Mouse (Mus musculus): Measurements from ENCODE around the gene Eif2s3x. TPM values are rescaled to one million over a fixed set of nuclear protein-coding genes. Genes with fewer than 3 reads are reported as not detected.
"Not testable (repeated sequence)": the region's sequence is repeated elsewhere in the genome, so short reads cannot be mapped to it uniquely, and the experiment has no call there.

The Eif2s3x gene
- 98.6 and 99.0 TPM in 2 replicates for polyA plus RNA-seq (2016; fragmentation: Nextera tagmentation; extraction: Ambion mirVana)

DNA sequence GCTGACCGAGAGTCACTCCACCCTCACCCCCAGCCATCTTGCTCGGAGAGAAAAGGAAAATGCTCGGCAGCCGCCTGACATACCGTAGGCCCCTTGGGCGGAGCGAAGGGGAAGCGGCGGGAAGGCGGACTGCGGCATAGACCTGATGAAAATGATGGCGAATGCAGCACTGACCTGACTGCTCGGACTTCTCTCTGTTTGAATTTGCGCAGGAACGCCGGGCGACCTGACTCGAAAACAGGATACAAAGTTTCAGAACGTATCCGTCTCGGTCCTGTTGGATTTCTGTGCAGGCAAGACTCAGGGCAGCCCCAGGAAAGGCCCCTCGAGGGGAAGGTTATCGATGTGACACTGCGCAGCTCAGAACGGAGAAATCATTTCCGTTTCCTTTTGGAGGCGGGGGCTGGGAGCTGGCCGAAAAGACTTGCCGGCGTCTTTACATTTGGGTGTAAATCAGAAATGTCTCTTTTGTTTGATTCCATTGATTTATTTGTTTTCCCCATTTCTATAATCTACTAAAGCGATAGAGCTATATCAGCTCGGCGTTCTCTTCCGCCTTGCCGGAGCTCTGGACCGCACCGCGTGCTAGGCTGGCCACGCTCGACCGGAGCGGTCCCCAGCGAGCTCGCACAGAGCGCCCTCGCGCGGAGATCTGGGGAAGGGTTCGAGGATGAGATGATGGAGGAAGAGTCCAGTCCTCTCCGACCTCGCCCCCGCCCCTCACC is at the start of gene Eif2s3x:
Eif2s3x (minus strand) TSS at position 266 of the 725 bp plus-strand sequence.
- under 1% methylated on average over 52 of the region's 52 CpGs for WGBS
- Histone ChIP-seq H3K27ac (peak within 1 kb of the TSS; percentile 58), H3K4me2 (replicated peaks) (peak within 1 kb of the TSS; percentile 76), H3K4me1 (no peaks in the 10 kb centered on the region), H3K27me3 (no peaks in the 10 kb centered on the region), H3K9me3 (replicated peaks) (no peaks in the 10 kb centered on the region), H3K36me3 (peaks cover 18% of the 10 kb centered on the region; the same call in 1 of the 2 replicates), H3K4me3 (peak within 1 kb of the TSS; percentile 75), H3K9ac (peak within 1 kb of the TSS; percentile 80)
- peak; percentile 97 for ATAC-seq (ENCODE audit: low FRiP score)

DNA sequence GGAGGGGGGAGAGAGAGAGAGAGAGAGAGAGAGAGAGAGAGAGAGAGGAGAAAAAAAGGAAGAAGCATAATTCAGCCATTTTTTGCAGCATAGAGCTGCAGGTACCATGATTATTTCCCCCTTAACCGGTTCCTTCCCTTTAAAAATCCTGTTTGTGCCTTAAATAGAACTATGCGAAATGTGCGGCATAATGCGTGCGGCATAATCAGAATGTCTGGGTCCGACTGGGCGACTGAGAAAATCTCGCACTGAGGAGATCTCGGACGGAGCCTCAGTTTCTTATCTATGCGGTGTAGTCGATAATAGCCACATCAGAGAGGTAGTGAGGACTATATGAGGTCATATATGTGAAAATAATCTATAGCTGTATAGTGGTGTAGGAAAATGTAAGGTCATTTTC is 22.9 kb upstream of the Eif2s3x start:
- Histone ChIP-seq H3K4me2 (replicated peaks) (peak overlapping the region; percentile 51), H3K27ac (no peak overlapping the region), H3K9me3 (replicated peaks) (no peaks in the 10 kb centered on the region), H3K4me1 (no peaks in the 10 kb centered on the region), H3K36me3 (no peaks in the 10 kb centered on the region), H3K27me3 (peaks cover 68% of the 10 kb centered on the region), H3K4me3 (peak overlapping the region; percentile 62), H3K9ac (peak overlapping the region; percentile 68)
- WGBS, result 36% methylated on average over 12 of the region's 12 CpGs
- ATAC-seq (ENCODE audit: low FRiP score), result no peak

DNA sequence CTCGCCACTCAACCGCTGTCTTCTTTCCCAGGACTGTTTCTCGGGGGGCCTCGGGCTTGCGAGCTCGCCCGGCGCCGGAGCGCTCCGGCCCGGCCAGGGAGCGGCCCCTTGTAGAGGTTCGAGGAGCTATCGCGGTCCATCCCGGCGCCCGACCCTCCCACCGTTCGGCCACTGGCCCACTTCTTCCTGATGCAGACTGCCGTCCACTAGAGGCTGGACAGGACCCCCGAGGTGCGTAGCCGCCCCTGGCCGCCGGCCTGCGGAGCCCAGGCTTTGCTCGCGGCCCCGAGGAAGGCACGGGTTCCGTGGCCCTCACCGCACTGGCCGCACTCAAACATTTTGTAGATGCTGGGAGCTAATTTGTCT is 22.5 kb upstream of the Eif2s3x start:
- H3K9me3 ChIP-seq (replicated peaks), result no peaks in the 10 kb centered on the region
- no peak; the same call in none of the 2 replicates for ATAC-seq (ENCODE audit: low FRiP score)
- H3K9ac ChIP-seq, result peak overlapping the region; percentile 68
- 18% methylated on average over 32 of the region's 35 CpGs for WGBS
- no peaks in the 10 kb centered on the region for H3K36me3 ChIP-seq
- peaks cover 73% of the 10 kb centered on the region for H3K27me3 ChIP-seq
- peak overlapping the region; percentile 80 for H3K27ac ChIP-seq
- peak overlapping the region; percentile 51 for H3K4me2 ChIP-seq (replicated peaks)
- no peaks in the 10 kb centered on the region for H3K4me1 ChIP-seq
- H3K4me3 ChIP-seq, result peak overlapping the region; percentile 62

DNA sequence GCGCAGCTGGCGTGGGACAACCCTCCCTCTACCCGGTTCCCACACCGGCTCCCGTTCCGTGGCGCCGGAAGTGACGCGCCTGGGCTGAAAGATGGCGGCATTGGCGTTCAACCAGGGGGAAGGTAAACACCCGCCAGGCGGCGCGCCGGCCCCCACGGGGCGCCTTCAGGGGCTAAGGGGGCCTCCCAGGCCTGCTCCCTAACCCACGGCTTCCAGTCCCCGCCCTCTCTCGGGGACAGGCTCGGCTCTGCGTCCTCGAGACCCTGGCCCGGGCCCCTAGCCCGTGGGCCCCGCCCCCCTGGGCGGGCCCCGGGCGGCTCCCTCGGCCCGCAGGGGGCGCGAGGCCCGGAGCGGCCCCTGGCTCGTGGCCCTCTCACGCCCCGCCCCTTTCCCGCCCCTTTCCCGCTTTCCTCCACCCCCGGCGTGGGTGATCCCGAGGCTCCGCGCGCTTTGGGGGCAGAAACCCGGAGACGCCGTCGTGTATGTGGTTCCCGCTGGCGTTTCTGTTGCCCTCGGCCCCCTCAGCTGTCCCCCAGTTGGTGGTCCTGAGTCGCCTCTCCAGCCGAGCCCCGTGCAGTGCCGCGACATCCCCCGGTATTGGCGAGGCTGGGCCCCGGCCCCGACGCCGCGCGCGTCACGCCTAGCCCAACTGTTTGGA is 22.0 kb upstream of the Eif2s3x start, which contains the start of gene Klhl15:
Klhl15 (plus strand) TSS at position 68 of the 658 bp plus-strand sequence.
- H3K9ac ChIP-seq, result peak within 1 kb of the TSS; percentile 68
- peak within 1 kb of the TSS; percentile 80 for H3K27ac ChIP-seq
- H3K27me3 ChIP-seq, result peaks cover 78% of the 10 kb centered on the region
- ATAC-seq (ENCODE audit: low FRiP score), result peak; percentile 95
- H3K4me1 ChIP-seq, result no peaks in the 10 kb centered on the region
- no peaks in the 10 kb centered on the region for H3K36me3 ChIP-seq
- H3K4me2 ChIP-seq (replicated peaks), result peak within 1 kb of the TSS; percentile 51
- WGBS, result 8% methylated on average over 58 of the region's 70 CpGs
- peak within 1 kb of the TSS; percentile 62 for H3K4me3 ChIP-seq
- H3K9me3 ChIP-seq (replicated peaks), result no peaks in the 10 kb centered on the region

DNA sequence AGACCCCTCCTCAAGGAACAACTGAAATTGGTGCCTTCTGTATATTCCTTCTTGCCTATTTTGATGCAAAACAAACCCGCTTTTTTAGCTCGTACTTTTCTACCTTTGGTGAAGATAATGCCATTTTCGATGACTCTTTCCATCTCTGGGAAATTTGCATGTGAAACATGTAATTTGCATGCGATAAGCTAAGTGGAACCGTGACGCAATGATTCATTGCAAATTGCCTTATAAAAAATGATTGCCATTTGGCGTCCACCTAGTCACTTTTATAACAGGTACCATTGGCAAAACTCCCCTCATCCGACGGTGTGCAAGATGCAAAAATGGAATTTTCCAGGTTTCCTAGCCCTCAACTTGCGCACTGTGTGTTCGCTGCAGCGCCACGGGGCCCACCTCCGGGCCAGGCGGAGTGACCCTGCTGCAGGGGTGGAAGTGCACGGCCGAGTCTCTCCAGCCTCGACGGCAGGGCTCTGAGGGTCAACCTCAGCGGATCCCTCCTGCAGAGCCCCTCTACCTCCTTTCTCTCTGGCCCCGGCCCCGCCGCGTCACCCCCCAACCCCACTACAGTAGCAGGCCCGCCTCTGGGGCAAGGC is 21.4 kb upstream of the Eif2s3x start:
- WGBS, result 18% methylated on average over 25 of the region's 25 CpGs

DNA sequence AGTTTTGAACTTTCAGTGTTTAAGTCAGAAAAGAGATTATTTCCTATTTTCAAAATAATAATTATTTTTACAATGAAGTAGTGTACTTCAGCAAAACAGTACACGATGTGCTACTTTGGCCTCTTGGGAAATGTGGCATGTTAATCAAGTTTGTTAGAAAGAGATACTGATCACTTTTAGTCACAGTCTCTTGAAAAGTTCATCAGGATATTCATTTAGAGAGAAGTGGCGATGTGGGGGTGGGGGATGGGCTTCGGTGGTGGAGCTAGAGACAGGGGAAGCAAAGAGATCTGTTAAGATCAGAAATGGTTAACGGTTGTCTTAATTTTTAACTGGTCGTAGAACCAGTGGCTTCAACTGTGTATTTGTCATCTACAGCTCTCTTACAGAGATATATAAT is 20.8 kb upstream of the Eif2s3x start:
- Histone ChIP-seq H3K9ac (no peak overlapping the region), H3K9me3 (replicated peaks) (no peaks in the 10 kb centered on the region), H3K4me3 (no peak overlapping the region), H3K27me3 (peaks cover 71% of the 10 kb centered on the region), H3K4me1 (no peaks in the 10 kb centered on the region), H3K4me2 (replicated peaks) (0 out of 2 replicates have a peak overlapping the region, but pooled peaks have one; percentile 51), H3K36me3 (no peaks in the 10 kb centered on the region), H3K27ac (no peak overlapping the region)
- no peak for ATAC-seq (ENCODE audit: low FRiP score)
- WGBS, result 44% methylated on average over 5 of the region's 5 CpGs

More for the DNA sequence above, 21.4 kb upstream of the Eif2s3x start:
- Histone ChIP-seq H3K4me2 (replicated peaks) (peak overlapping the region; percentile 51), H3K36me3 (no peaks in the 10 kb centered on the region), H3K9me3 (replicated peaks) (no peaks in the 10 kb centered on the region), H3K27me3 (peaks cover 77% of the 10 kb centered on the region), H3K4me3 (peak overlapping the region; percentile 62), H3K9ac (peak overlapping the region; percentile 68), H3K4me1 (no peaks in the 10 kb centered on the region), H3K27ac (peak overlapping the region; percentile 80)
- ATAC-seq (ENCODE audit: low FRiP score), result no peak

DNA sequence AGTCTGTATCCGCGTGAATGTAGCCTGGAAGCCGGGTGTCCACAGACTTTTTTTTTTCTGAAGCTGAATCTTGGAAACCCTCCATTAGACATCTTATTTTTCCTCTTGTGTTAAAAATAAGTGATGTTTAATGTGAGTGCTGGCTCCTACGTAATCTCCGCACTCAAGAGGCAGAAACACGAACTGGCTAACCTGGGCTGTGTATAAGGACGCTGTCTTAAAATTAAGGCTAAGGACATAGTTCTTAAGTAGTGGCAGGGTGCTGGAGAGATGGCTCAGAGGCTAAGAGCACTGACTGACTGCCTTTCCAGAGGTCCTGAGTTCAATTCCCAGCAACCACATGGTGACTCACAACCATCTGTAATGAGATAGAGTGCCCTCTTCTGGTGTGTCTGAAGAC is 722 bp upstream of the Eif2s3x start:
- H3K9ac ChIP-seq, result 0 out of 2 replicates have a peak overlapping the region, but pooled peaks have one; percentile 35
- peak overlapping the region; percentile 76 for H3K4me2 ChIP-seq (replicated peaks)
- no peaks in the 10 kb centered on the region for H3K27me3 ChIP-seq
- H3K4me3 ChIP-seq, result peak overlapping the region; percentile 75
- no peaks in the 10 kb centered on the region for H3K9me3 ChIP-seq (replicated peaks)
- WGBS, result 19% methylated on average over 7 of the region's 7 CpGs
- peak overlapping the region; percentile 17; the same call in 1 of the 2 replicates for H3K27ac ChIP-seq
- peaks cover 12% of the 10 kb centered on the region; the same call in 1 of the 2 replicates for H3K36me3 ChIP-seq
- no peaks in the 10 kb centered on the region for H3K4me1 ChIP-seq
- peak; percentile 10; the same call in 1 of the 2 replicates for ATAC-seq (ENCODE audit: low FRiP score)

DNA sequence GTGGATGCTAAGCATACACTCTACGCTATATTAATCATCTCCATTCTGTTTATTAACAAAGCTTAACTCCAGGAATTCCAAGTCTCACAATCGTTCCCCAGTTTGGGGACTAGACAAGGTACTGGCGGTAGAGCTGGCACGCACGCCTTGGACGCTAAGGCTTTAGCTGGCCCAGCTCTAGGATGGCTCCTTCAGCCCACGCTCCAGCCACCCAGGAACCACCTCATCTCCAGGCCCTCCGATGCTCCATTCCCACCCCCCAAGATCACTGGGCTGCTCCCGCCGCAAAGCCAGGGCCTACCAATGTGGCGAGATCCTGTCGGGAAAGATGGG is 432 bp downstream of the Eif2s3x start:
- under 1% methylated on average over 12 of the region's 12 CpGs for WGBS
- H3K36me3 ChIP-seq, result peaks cover 22% of the 10 kb centered on the region
- H3K4me3 ChIP-seq, result peak overlapping the region; percentile 75
- H3K9ac ChIP-seq, result peak overlapping the region; percentile 80
- H3K27me3 ChIP-seq, result no peaks in the 10 kb centered on the region
- H3K9me3 ChIP-seq (replicated peaks), result no peaks in the 10 kb centered on the region
- H3K27ac ChIP-seq, result peak overlapping the region; percentile 58
- peak overlapping the region; percentile 76 for H3K4me2 ChIP-seq (replicated peaks)
- peak; percentile 70; the same call in 1 of the 2 replicates for ATAC-seq (ENCODE audit: low FRiP score)
- no peaks in the 10 kb centered on the region for H3K4me1 ChIP-seq

DNA sequence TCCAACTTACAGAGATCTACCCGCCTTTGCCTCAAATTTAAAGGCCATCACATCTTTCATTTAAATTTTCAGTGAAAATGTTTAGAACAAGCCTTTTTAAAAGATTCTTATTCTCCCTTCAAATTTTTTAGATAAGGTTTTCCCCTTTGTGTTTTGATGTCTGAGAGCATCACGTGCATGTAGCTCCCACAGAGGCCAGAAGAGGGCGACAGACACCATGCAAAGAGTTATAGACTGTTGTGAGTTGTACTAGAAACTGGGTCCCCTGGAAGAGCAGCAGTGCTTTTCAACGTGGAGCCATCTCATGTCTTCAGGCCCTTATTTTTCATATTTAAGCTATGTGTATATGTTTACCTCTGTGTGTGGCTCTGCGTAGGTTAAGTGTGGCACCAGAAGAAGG is 14.9 kb downstream of the Eif2s3x start:
- no peak overlapping the region for H3K4me2 ChIP-seq (replicated peaks)
- no peaks in the 10 kb centered on the region for H3K27me3 ChIP-seq
- no peak overlapping the region for H3K27ac ChIP-seq
- no peaks in the 10 kb centered on the region for H3K4me1 ChIP-seq
- H3K4me3 ChIP-seq, result no peak overlapping the region
- H3K36me3 ChIP-seq, result peaks cover 68% of the 10 kb centered on the region
- H3K9ac ChIP-seq, result no peak overlapping the region
- ATAC-seq (ENCODE audit: low FRiP score), result no peak
- no peaks in the 10 kb centered on the region for H3K9me3 ChIP-seq (replicated peaks)
- 78% methylated on average over 5 of the region's 5 CpGs for WGBS

DNA sequence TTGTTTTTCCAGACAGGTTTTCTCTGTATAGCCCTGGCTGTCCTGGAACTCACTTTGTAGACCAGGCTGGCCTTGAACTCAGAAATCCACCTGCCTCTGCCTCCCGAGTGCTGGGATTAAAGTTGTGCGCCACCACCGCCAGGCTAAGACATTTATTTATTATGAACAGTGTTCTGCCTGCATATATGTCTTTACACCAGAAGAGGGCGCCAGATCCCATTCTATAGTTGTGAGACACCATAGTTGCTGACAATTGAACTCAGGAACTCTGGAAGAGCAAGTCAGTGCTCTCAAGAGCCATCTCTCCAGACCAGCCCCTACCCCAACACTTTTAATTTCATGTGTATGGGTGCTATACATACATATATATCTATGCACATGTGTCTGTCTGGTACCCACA is 18.8 kb downstream of the Eif2s3x start:
- not testable (repeated sequence) for H3K9me3 ChIP-seq (replicated peaks); H3K27ac ChIP-seq; H3K4me2 ChIP-seq (replicated peaks); H3K4me3 ChIP-seq; H3K27me3 ChIP-seq; H3K9ac ChIP-seq; H3K4me1 ChIP-seq; ATAC-seq (ENCODE audit: low FRiP score)
- WGBS, result 69% methylated on average over 4 of the region's 4 CpGs
- peaks cover 54% of the 10 kb centered on the region for H3K36me3 ChIP-seq

DNA sequence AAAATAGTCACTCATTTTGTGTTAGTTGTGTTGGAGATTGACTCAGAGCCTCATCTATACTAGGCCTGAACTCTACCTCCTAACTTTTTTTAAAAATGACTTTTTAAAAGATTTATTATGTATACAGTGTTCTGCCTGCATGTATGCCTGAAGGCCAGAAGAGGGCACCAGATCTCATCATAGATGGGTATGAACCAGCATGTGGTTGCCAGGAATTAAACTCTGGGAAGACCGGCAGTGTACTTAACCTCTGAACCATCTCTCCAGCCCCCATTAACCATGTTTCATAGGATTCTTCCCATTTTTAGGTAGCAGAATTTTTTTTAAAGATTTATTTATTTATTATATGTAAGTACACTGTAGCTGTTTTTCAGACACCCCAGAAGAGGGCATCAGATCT is 27.5 kb downstream of the Eif2s3x start:
- Histone ChIP-seq H3K4me2 (replicated peaks) (no peak overlapping the region), H3K27ac (no peak overlapping the region), H3K27me3 (peaks cover 31% of the 10 kb centered on the region), H3K4me3 (no peak overlapping the region), H3K4me1 (no peaks in the 10 kb centered on the region), H3K36me3 (no peaks in the 10 kb centered on the region), H3K9ac (no peak overlapping the region), H3K9me3 (replicated peaks) (no peaks in the 10 kb centered on the region)
- ATAC-seq (ENCODE audit: low FRiP score), result no peak
- whole genome bisulfite sequencing, result 61% methylated on average over 1 of the region's 1 CpGs

DNA sequence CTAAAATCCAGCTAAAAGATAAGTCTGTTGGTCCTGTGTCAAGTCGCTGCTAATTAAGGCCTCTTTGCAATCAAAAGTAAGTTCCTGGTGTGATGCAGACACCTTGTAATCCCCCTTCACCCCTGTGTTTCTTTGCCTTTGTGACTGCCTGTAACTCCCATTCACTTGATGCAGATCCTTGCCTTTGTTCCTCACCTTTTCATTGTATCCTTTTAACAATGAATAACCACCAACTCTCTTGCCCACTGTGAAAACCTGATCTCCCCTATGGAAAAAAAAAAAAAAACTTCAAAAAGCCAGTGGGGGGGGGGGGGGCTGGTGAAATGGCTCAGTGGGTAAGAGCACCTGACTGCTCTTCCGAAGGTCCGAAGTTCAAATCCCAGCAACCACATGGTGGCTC is 28.8 kb downstream of the Eif2s3x start:
- no peak overlapping the region for H3K4me2 ChIP-seq (replicated peaks)
- 51% methylated on average over 3 of the region's 3 CpGs for WGBS
- H3K36me3 ChIP-seq, result no peaks in the 10 kb centered on the region
- no peak overlapping the region for H3K9ac ChIP-seq
- no peak for ATAC-seq (ENCODE audit: low FRiP score)
- no peak overlapping the region for H3K27ac ChIP-seq
- H3K4me1 ChIP-seq, result no peaks in the 10 kb centered on the region
- no peak overlapping the region for H3K4me3 ChIP-seq
- H3K27me3 ChIP-seq, result peaks cover 34% of the 10 kb centered on the region
- H3K9me3 ChIP-seq (replicated peaks), result no peaks in the 10 kb centered on the region
